Mouse (Mus musculus) testis, adult 2 months (tissue): ENCODE results near the gene Ankrd23.

Source experiments
- CTCF ChIP-seq: fragments of 200-500 bp; IDR thresholded peaks from 2 replicates; pipeline ENCODE4 v1.5.1; 2012; ENCODE audit warnings: low read depth, mild to moderate bottlenecking, inconsistent platforms, low read length, moderate library complexity; ENCODE audit not compliant: control insufficient read depth, insufficient read depth, insufficient replicate concordance
- POLR2A ChIP-seq: fragments of 200-500 bp; IDR thresholded peaks from 2 replicates; pipeline ENCODE4 v1.6.1; 2012; ENCODE audit warnings: low read depth, mild to moderate bottlenecking, inconsistent platforms, low read length, moderate library complexity; ENCODE audit not compliant: control insufficient read depth

DNA sequence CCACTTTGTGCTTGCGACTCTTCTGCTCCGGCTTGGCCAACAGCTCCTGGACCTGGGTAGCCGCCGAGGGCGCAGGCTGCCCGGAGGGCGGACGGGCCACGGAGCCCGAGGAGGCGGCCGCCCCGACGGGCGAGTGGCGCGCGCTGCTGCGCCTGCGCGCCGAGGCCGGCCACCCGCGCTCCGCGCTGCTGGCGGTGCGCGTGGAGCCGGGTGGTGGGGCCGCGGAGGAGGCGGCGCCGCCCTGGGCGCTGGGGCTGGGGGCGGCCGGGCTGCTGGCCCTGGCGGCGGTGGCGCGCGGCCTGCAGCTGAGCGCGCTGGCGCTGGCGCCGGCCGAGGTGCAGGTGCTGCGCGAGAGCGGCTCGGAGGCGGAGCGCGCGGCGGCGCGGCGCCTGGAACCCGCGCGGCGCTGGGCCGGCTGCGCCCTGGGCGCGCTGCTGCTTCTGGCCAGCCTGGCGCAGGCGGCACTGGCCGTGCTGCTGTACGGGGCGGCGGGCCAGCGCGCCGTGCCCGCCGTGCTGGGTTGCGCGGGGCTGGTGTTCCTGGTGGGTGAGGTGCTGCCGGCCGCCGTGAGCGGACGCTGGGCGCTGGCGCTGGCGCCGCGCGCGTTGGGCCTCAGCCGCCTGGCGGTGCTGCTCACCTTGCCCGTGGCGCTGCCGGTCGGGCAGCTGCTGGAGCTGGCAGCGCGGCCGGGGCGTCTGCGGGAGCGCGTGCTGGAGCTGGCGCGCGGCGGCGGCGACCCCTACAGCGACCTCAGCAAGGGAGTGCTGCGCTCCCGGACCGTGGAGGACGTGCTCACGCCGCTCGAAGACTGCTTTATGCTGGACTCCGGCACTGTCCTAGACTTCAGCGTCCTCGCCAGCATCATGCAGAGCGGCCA, 24.4 kb downstream of the Ankrd23 start:
- TF ChIP-seq CTCF = no peak
- TF ChIP-seq POLR2A = no peak; the same call in 1 of the 2 replicates
